In genomic region chr9:90827474-90827873, GRCm38 (mm10) we compare ENCODE assay signal across 19 mouse cellular contexts.
DNase-seq lines count a peak whose midpoint lies in the region; ATAC-seq and TF ChIP-seq lines count a peak whose summit lies in the region.
"Had no signal": no experiment of that assay in that cellular context is flagged by ENCODE, and none has a peak within 500 bp of the region (broad histone marks: within the 10 kb centered on the region; RNA-seq: fewer than 3 reads in every experiment).

No protein-coding gene starts in this region.

- H3K27ac ChIP-seq in neural tube, embryonic 13.5 days (replicated peaks) = peak overlapping the region; percentile 52; the same call in 1 of the 2 replicates
- H3K27ac ChIP-seq in CH12.LX (ENCODE audit: insufficient read depth, low read depth) = no peak overlapping the region
- H3K27ac ChIP-seq: embryonic facial prominence, embryonic 10.5 days; embryonic facial prominence, embryonic 12.5 days; forebrain, embryonic 13.5 days; forebrain, embryonic 15.5 days had no signal

- H3K4me2 ChIP-seq in neural tube, embryonic 13.5 days = no peak overlapping the region
- H3K4me2 ChIP-seq in CH12.LX (ENCODE audit: insufficient read depth, low read depth, poor library complexity, severe bottlenecking) = peak overlapping the region; percentile 44; the same call in 1 of the 2 replicates
- H3K4me2 ChIP-seq: embryonic facial prominence, embryonic 12.5 days; forebrain, embryonic 13.5 days; forebrain, embryonic 15.5 days had no signal

- no peak for TF ChIP-seq EP300 in CH12.LX (IDR thresholded peaks at IDR 0.05; ENCODE audit: low read length)

- H3K36me3 ChIP-seq in neural tube, embryonic 13.5 days = no peaks in the 10 kb centered on the region
- no peaks in the 10 kb centered on the region for H3K36me3 ChIP-seq in CH12.LX (replicated peaks in 1 of 2; ENCODE audit: control insufficient read depth in 1 of 2, insufficient read depth in 1 of 2, low read length in 1 of 2)
- H3K36me3 ChIP-seq: embryonic facial prominence, embryonic 10.5 days; embryonic facial prominence, embryonic 12.5 days; forebrain, embryonic 15.5 days; G1E had no signal

- no peak for DNase-seq in neural tube, embryonic 10.5 days (ENCODE audit: extremely low spot score, low spot score)
- no peak for DNase-seq in CH12.LX (ENCODE audit: extremely low read depth)
- peak; percentile 11 for DNase-seq in brain, adult 2 months (ENCODE audit: low read depth, low spot score)
- no peak for DNase-seq in urinary bladder, postnatal 14 days (ENCODE audit: low spot score)
- DNase-seq: adrenal gland, adult 8-10 months; adrenal gland, postnatal 14 days; adrenal gland, postnatal 36 days; cerebellum, adult 11 months; cerebellum, adult 9-10 months; cerebellum, postnatal 25 days; forebrain, postnatal 0 days had no signal

- WGBS in neural tube, embryonic 13.5 days = 58% methylated on average over 3 of the region's 3 CpGs

- H3K9ac ChIP-seq in neural tube, embryonic 13.5 days = no peak overlapping the region
- H3K9ac ChIP-seq in CH12.LX (ENCODE audit: insufficient read depth, low read depth) = no peak overlapping the region; the same call in 1 of the 2 replicates
- H3K9ac ChIP-seq: embryonic facial prominence, embryonic 12.5 days; forebrain, embryonic 13.5 days; forebrain, embryonic 15.5 days; forebrain, postnatal 0 days had no signal

- peak; percentile 41; the same call in 1 of the 2 replicates for ATAC-seq in neural tube, embryonic 13.5 days (ENCODE audit: low read depth)
- ATAC-seq: activated CD4-positive, CD25-positive, alpha-beta regulatory T cell, adult 4 months; forebrain, embryonic 13.5 days; forebrain, embryonic 15.5 days; forebrain, postnatal 0 days; Patski had no signal

- TF ChIP-seq RAD21 in CH12.LX (IDR thresholded peaks at IDR 0.05; ENCODE audit: low read depth, low read length) = no peak

- H3K4me1 ChIP-seq in neural tube, embryonic 13.5 days (replicated peaks) = peaks cover 12% of the 10 kb centered on the region
- H3K4me1 ChIP-seq in CH12.LX (ENCODE audit: control insufficient read depth in 1 of 2, insufficient read depth in 2 of 2) = peaks cover 6 to 28% of the 10 kb centered on the region in 2 experiments; a peak in 3 of 4 replicates
- H3K4me1 ChIP-seq: embryonic facial prominence, embryonic 10.5 days; embryonic facial prominence, embryonic 12.5 days; forebrain, embryonic 13.5 days; forebrain, embryonic 15.5 days had no signal

- no peak for TF ChIP-seq POLR2A in CH12.LX (IDR thresholded peaks at IDR 0.05; ENCODE audit: low read depth, low read length)

- no peaks in the 10 kb centered on the region for H3K9me3 ChIP-seq in neural tube, embryonic 13.5 days
- no peaks in the 10 kb centered on the region for H3K9me3 ChIP-seq in CH12.LX (replicated peaks; ENCODE audit: low read length)
- H3K9me3 ChIP-seq: embryonic facial prominence, embryonic 10.5 days; embryonic facial prominence, embryonic 12.5 days; forebrain, embryonic 13.5 days; forebrain, embryonic 15.5 days; G1E had no signal

- dilution Hi-C loops in CH12.LX (cut with MboI; ENCODE audit: extremely low pct_ligation_motif_present, extremely low pct_unique_long_range_greater_than_20kb, low sequenced_read_pairs) = no loop called here

- no peak overlapping the region for H3K4me3 ChIP-seq in neural tube, embryonic 13.5 days
- H3K4me3 ChIP-seq in CH12.LX (replicated peaks in 1 of 3; ENCODE audit: low read depth in 2 of 3, low read length in 2 of 3, poor library complexity in 1 of 3) = no peak overlapping the region
- H3K4me3 ChIP-seq: embryonic facial prominence, embryonic 10.5 days; embryonic facial prominence, embryonic 12.5 days; forebrain, embryonic 13.5 days; forebrain, embryonic 15.5 days had no signal

- TF ChIP-seq CTCF in CH12.LX (conservative IDR thresholded peaks at IDR 0.05 in 1 of 2, IDR thresholded peaks at IDR 0.05 in 1 of 2; ENCODE audit: low read depth in 2 of 2, low read length in 2 of 2) = no peak

- no peaks in the 10 kb centered on the region for H3K27me3 ChIP-seq in neural tube, embryonic 13.5 days
- H3K27me3 ChIP-seq in CH12.LX (replicated peaks) = no peaks in the 10 kb centered on the region
- H3K27me3 ChIP-seq: embryonic facial prominence, embryonic 12.5 days; forebrain, embryonic 13.5 days; forebrain, embryonic 15.5 days had no signal

- H3K79me2 ChIP-seq in CH12.LX (replicated peaks; ENCODE audit: control insufficient read depth, extremely low read depth, insufficient read depth, poor library complexity, severe bottlenecking) = no peaks in the 10 kb centered on the region

- in situ Hi-C loops in CH12.LX (cut with MboI; ENCODE audit: low pct_ligation_motif_present, low pct_unique_long_range_greater_than_20kb, low sequenced_read_pairs) = no loop called here

TF ChIP-seq in CH12.LX, 34 proteins besides CTCF, POLR2A, EP300 and RAD21:
- TF ChIP-seq ZMIZ1 (IDR thresholded peaks at IDR 0.05; ENCODE audit: low read depth, low read length) = no peak
- no peak for TF ChIP-seq CHD2 (IDR thresholded peaks at IDR 0.05; ENCODE audit: low read length)
- no peak for TF ChIP-seq GABPA (IDR thresholded peaks at IDR 0.05; ENCODE audit: insufficient replicate concordance, low read depth, low read length)
- TF ChIP-seq E2F4 (IDR thresholded peaks at IDR 0.05; ENCODE audit: insufficient replicate concordance, low read depth, low read length) = no peak
- TF ChIP-seq CHD1 (IDR thresholded peaks at IDR 0.05; ENCODE audit: low read depth, low read length) = peak; percentile 62; the same call in 1 of the 2 replicates
- no peak for TF ChIP-seq UBTF (IDR thresholded peaks at IDR 0.05; ENCODE audit: low read depth, low read length)
- TF ChIP-seq MAFK (IDR thresholded peaks at IDR 0.05; ENCODE audit: insufficient replicate concordance, low read length) = no peak
